Mouse (Mus musculus): ENCODE results near the gene Pak4. TPM values are rescaled to one million over a fixed set of nuclear protein-coding genes. Genes with fewer than 3 reads are reported as not detected.
"Not testable (repeated sequence)": the region's sequence is repeated elsewhere in the genome, so short reads cannot be mapped to it uniquely, and the experiment has no call there.

Gene Pak4
- polyA plus RNA-seq, 1 experiment from 2014 or later, result 53.0 TPM

DNA sequence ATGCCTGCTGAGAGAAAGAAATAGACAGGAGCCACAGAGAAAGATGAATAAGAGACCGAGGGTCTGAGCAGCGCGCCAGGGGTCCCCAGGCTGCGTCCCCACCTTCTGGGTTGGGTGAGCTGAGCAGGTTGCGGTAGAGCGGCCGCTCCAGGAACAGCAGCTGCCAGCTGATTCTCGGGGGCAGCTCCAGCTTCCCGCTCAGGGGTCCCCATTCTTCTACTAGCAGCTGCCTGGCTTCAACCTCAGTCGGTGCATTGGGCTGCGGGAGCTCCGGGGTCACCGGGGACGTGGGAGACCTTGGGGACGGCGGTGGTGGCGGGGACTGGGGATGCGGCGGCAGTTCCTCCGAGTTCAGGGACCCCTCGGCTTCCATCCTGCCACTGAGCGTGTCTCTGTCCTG is 51.3 kb downstream of the Pak4 start:
- 1% methylated on average over 22 of the region's 22 CpGs for WGBS
- DNase-seq (ENCODE audit: low spot score), result no peak
- peaks cover 67% of the 10 kb centered on the region for H3K27me3 ChIP-seq (ENCODE audit: insufficient read depth, poor library complexity, severe bottlenecking)
- peaks cover 27% of the 10 kb centered on the region for H3K4me1 ChIP-seq
- H3K36me3 ChIP-seq, result no peaks in the 10 kb centered on the region
- peak overlapping the region; percentile 53 for H3K4me3 ChIP-seq
- H3K9me3 ChIP-seq, result no peaks in the 10 kb centered on the region
- H3K27ac ChIP-seq, result 0 out of 2 replicates have a peak overlapping the region, but pooled peaks have one; percentile 16

DNA sequence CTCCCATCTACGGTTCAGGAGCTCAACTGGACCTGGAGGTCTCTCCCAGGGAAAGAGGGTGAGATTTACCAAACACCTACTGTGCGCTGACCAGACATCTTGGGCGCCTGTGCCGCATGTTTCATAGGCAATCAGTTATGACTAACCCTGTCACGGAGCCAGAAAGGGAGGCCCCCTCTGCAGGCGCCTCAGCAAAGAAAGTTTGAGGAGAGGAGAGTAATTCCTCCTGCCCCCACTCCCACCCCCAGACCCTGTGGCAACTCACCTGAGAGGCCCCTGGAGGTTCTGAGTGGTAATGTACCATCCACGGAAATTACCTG is 52.1 kb downstream of the Pak4 start:
- H3K4me3 ChIP-seq, result no peak overlapping the region; the same call in 1 of the 2 replicates
- no peak overlapping the region for H3K27ac ChIP-seq
- DNase-seq (ENCODE audit: low spot score), result no peak
- H3K9me3 ChIP-seq, result no peaks in the 10 kb centered on the region
- H3K36me3 ChIP-seq, result no peaks in the 10 kb centered on the region
- H3K4me1 ChIP-seq, result peaks cover 27% of the 10 kb centered on the region
- WGBS, result 48% methylated on average over 7 of the region's 7 CpGs
- H3K27me3 ChIP-seq (ENCODE audit: insufficient read depth, poor library complexity, severe bottlenecking), result peaks cover 67% of the 10 kb centered on the region

DNA sequence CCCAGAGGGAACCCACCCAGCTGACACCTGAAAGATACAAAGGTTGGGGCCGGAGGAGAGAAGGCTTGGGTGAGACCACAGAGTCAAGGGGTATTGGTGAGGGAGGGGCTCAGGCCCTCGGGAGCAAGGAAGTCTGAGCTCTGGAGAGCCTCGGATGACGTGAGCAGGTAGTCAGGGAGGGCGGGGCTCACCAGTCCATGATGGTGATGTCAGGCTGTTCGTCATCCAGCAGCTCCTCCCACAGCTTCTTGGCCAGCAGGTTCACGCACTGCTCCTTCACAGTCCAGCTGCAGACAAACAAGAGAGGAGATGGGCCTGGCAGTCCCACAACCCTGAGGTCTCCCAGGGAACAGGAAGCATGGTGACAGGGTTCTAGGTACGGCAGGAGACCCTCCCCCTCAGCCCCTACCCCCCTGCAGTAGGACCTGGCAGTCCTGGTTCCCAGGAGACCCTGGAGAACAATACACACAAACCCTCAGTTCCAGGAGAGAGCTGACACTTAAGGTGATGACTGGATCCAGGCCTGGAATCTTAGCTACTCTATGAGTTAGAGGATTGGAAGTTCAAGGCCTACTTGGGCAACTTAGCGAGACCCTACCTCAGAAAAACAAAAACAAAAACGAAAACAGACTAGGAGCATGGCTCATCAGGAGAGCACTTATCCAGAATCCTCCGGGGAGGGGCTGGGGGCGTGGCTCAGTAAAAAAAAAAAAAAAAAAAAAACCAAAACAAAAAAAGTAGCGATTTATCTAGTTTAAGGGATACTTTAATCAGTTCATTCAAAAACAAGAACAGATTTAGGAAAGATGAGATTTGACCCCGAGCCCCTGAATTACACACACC is 52.7 kb downstream of the Pak4 start:
- H3K36me3 ChIP-seq, result no peaks in the 10 kb centered on the region
- H3K27me3 ChIP-seq (ENCODE audit: insufficient read depth, poor library complexity, severe bottlenecking), result peaks cover 67% of the 10 kb centered on the region
- DNase-seq (ENCODE audit: low spot score), result peak; percentile 82
- no peak overlapping the region for H3K4me3 ChIP-seq
- WGBS, result 20% methylated on average over 14 of the region's 14 CpGs
- H3K9me3 ChIP-seq, result no peaks in the 10 kb centered on the region
- H3K4me1 ChIP-seq, result peaks cover 27% of the 10 kb centered on the region
- H3K27ac ChIP-seq, result no peak overlapping the region

DNA sequence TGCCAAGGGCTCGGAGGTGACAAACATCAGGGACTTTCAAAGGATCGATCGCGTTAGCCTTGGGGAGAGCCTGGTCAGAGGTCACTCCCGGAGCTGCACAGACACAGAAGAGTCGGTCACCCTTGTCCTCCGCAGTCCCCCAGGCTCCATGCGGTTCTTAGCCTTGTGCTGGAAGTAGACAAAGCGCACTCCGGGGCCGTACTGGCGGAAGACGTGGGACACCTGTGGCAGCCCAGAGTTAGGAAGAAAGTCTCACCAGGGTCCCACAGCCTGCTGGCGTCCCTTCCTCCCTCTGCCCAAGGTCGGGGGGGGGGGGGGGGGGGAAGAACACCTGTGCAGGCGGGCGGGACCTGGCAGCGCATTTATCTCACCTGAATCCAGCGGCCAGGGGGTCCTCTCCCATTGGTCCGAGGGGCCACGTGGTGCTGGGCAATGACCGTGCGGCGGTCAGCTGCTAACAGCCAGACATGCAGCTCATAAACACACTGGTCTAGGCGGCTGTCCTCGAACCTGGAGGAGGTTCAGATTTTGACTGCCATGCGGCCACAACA is 53.9 kb downstream of the Pak4 start:
- 7% methylated on average over 27 of the region's 27 CpGs for WGBS
- Histone ChIP-seq H3K4me1 (peaks cover 27% of the 10 kb centered on the region), H3K9me3 (no peaks in the 10 kb centered on the region), H3K27me3 (ENCODE audit: insufficient read depth, poor library complexity, severe bottlenecking) (peaks cover 67% of the 10 kb centered on the region), H3K36me3 (no peaks in the 10 kb centered on the region), H3K4me3 (peak overlapping the region; percentile 48), H3K27ac (0 out of 2 replicates have a peak overlapping the region, but pooled peaks have one; percentile 12)
- DNase-seq (ENCODE audit: low spot score), result no peak

DNA sequence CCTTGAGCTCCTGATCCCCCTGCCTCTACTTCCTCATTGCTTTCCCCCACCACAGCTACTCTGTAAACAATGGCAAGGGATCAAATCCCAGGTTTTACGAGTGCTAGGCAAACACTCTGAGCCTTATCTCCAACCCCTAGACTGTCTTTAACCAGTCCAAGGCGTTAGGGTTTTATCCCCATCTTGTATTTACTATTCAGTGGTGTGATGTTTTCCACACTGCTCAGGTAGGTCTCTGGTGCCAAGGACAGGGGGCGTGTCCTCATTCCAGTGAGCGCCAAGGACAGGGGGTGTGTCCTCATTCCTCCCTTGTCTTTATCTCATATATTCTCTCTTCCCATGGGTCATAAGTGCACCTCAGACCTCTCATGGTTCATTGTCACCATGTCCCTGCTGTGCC is 57.5 kb downstream of the Pak4 start, which contains the start of gene Sycn:
Gene Sycn (plus strand): TSS at position 360 of the 400 bp plus-strand sequence.
- no peak for DNase-seq (ENCODE audit: low spot score)

DNA sequence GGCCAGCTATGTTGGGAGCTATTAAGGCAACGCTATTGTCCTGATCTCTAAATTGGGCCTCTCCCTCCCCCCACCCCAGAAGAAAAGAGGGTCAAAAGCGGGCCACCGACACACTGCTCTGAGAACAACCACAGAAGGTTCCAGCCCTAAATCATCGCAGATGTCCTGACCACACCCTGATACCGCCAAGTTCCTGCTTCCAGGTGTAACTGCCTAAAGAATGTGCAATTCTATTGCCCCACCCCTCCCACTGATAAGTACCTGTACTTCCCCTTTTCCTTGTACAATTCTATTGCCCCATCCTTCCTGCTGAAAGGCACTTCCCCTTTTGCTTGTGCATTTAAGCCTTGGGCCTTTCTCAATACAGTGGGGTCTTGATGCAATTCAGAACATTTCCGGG is 59.1 kb downstream of the Pak4 start:
- not testable (repeated sequence) for H3K4me1 ChIP-seq; H3K36me3 ChIP-seq; H3K27ac ChIP-seq; H3K9me3 ChIP-seq; DNase-seq (ENCODE audit: low spot score); H3K4me3 ChIP-seq
- H3K27me3 ChIP-seq (ENCODE audit: insufficient read depth, poor library complexity, severe bottlenecking), result peaks cover 18% of the 10 kb centered on the region
- WGBS, result 86% methylated on average over 6 of the region's 6 CpGs

More for the DNA sequence above, 57.5 kb downstream of the Pak4 start, which contains the start of gene Sycn:
- Histone ChIP-seq H3K4me1 (peaks cover 14% of the 10 kb centered on the region), H3K9me3 (no peaks in the 10 kb centered on the region), H3K27ac (no peak within 1 kb of the TSS), H3K4me3 (no peak within 1 kb of the TSS), H3K27me3 (ENCODE audit: insufficient read depth, poor library complexity, severe bottlenecking) (peaks cover 34% of the 10 kb centered on the region), H3K36me3 (no peaks in the 10 kb centered on the region)
- WGBS, result 57% methylated on average over 4 of the region's 4 CpGs

DNA sequence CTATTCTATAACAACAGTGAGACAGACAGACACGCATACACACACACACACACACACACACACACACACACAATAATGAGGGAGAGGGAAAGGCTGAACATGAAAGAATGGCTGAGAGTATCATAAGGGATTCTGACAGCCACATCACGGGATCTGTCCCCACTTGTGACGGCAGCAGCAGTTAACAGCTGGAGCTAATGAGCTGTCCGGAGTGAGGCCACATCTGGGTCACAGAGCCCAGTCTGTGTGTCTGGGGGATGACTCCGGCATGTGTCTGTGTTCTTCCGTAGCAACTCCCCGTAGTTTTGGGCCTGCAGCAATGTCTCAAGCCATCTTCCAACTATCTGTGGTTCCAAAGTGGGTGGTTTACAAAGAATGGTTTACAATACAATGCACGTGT is 66.0 kb downstream of the Pak4 start:
- Histone ChIP-seq H3K36me3 (no peaks in the 10 kb centered on the region), H3K9me3 (no peaks in the 10 kb centered on the region), H3K4me3 (no peak overlapping the region), H3K27ac (no peak overlapping the region), H3K27me3 (ENCODE audit: insufficient read depth, poor library complexity, severe bottlenecking) (0 out of 2 replicates have a peak, but pooled peaks cover 7% of the 10 kb centered on the region), H3K4me1 (peaks cover 8% of the 10 kb centered on the region; the same call in 1 of the 2 replicates)
- WGBS, result 74% methylated on average over 8 of the region's 8 CpGs
- no peak for DNase-seq (ENCODE audit: low spot score)

DNA sequence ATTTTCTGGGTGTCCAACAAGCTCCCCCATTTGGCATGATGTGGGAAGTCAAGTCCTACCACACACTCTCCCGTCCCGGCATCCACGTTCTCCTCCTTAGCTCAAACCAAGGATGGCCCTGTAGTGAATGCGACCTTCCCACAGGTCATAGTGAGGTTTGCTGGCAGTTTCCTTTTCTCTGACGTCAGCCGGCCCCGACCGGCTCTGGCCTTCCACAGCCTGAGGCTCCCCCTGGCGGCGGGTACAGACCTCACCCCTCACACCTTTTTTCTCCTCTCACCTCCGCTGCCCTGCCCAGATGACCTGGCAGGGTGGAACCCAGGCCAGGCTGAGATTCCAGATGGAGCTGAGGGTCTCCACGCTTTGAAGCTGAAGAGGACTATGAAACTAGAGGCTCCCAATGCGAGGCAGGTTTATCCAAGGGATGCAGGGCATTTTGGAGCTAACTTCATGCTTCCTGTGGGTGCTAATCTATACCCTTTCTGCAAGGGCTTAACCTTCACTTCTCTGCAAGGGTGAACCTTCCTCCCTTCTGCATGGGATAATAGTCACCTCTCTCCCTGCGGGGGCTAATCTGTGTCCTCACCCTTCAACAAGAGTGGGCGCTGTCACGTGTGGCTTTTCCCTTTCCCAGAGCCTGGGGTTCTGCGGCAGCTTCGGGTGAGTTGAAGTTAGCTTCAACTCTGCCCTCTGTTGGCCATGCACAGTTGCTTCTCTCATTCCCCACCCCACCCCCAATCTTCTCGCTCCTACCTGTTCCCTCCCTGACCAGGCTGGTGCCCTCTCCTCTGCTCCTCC is 69.9 kb downstream of the Pak4 start:
- WGBS, result 6% methylated on average over 19 of the region's 19 CpGs
- peaks cover 8% of the 10 kb centered on the region; the same call in 1 of the 2 replicates for H3K4me1 ChIP-seq
- DNase-seq (ENCODE audit: low spot score), result peak; percentile 86
- no peaks in the 10 kb centered on the region for H3K36me3 ChIP-seq
- H3K27ac ChIP-seq, result no peak overlapping the region
- H3K27me3 ChIP-seq (ENCODE audit: insufficient read depth, poor library complexity, severe bottlenecking), result peaks cover 11% of the 10 kb centered on the region; the same call in 1 of the 2 replicates
- no peak overlapping the region for H3K4me3 ChIP-seq
- H3K9me3 ChIP-seq, result no peaks in the 10 kb centered on the region

DNA sequence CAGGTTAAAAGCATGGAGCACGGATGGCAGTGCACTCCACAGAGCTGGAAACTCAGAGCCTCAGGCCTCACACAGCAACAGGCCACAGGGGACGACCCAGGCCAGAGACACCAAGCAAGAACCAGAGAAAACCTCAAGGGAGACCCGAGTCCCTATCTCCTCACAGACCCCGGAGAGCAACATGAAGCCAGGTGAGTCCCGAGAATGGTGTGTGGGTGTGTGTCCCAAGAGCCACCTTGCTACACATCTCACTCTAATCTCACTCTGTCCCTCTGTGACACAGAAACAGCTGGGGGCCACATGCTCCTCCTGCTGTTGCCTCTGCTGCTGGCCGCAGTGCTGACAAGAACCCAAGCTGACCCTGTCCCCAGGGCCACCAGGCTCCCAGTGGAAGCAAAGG is 75.4 kb downstream of the Pak4 start, which contains the start of gene Ifnl3:
Gene Ifnl3 (plus strand): TSS at position 301 of the 400 bp plus-strand sequence.
- not testable (repeated sequence) for H3K4me3 ChIP-seq; H3K27me3 ChIP-seq (ENCODE audit: insufficient read depth, poor library complexity, severe bottlenecking); H3K4me1 ChIP-seq; H3K27ac ChIP-seq; H3K9me3 ChIP-seq; DNase-seq (ENCODE audit: low spot score); H3K36me3 ChIP-seq
- WGBS, result 69% methylated on average over 5 of the region's 6 CpGs

DNA sequence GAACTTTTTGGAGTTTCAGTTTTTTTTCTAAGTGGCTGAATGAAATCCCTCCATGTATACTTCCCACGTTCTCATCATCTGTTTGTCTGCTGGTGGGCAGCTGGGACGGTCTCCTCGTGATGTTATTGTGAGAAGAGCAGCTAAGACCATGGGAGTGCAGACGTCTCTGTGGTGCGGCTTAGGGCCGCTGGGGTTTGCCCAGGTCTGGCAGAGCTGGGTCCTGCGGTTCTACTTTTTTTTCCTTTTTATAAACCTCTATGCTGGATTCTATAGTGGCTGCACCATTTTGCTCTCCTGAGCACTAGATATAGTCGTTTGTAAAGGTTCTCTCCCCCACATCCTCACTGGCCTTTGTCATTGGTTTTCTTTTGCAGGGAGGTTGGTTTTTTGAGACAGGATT is 86.5 kb downstream of the Pak4 start:
- Histone ChIP-seq H3K27ac (no peak overlapping the region), H3K36me3 (no peaks in the 10 kb centered on the region), H3K27me3 (ENCODE audit: insufficient read depth, poor library complexity, severe bottlenecking) (no peaks in the 10 kb centered on the region), H3K4me3 (no peak overlapping the region), H3K9me3 (no peaks in the 10 kb centered on the region), H3K4me1 (no peaks in the 10 kb centered on the region)
- 70% methylated on average over 8 of the region's 8 CpGs for WGBS
- no peak for DNase-seq (ENCODE audit: low spot score)

DNA sequence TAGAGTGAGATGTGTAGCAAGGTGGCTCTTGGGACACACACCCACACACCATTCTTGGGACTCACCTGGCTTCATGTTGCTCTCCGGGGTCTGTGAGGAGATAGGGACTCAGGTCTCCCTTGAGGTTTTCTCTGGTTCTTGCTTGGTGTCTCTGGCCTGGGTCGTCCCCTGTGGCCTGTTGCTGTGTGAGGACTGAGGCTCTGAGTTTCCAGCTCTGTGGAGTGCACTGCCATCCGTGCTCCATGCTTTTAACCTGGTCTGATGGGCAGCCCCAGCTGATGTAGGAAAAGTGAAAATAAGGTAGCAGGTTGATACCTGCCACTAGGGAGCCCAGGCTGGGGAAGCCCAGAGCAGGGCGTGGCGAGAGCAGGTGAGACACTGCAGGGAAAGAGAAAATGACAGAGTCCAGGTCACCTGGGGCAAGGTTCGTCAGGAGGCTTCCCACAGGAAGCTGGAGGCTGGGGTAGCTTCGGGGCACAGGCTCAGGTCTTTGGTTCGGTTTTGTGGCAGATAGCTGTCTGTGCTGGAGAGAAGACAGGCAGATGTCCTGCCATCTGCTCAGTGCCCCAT is 87.5 kb downstream of the Pak4 start, which contains the start of gene Ifnl2:
Gene Ifnl2 (minus strand): TSS at position 51 of the 570 bp plus-strand sequence.
- DNase-seq (ENCODE audit: low spot score); H3K27me3 ChIP-seq (ENCODE audit: insufficient read depth, poor library complexity, severe bottlenecking); H3K36me3 ChIP-seq; H3K27ac ChIP-seq; H3K9me3 ChIP-seq; H3K4me3 ChIP-seq; H3K4me1 ChIP-seq: not testable (repeated sequence)
- 61% methylated on average over 8 of the region's 8 CpGs for WGBS

DNA sequence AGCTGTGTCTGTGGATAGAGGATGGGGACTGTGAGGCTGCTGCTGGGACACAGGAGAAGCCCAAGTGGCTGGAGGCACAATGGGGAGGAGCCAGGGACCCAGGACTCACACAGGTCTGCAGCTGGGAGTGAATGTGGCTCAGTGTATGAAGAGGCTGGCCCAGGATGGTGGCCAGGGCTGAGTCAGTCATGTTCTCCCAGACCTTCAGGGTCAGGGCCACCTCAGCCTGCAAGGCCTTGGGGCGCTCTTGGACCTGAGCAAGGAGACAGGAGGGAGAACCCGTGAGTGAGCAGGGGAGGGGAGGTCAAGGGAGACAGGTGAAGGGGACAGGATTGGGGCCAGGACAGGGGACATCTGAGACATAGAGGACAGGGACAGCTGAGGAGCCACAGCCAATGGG is 88.9 kb downstream of the Pak4 start:
- H3K4me3 ChIP-seq; H3K27ac ChIP-seq; H3K36me3 ChIP-seq; DNase-seq (ENCODE audit: low spot score); H3K4me1 ChIP-seq; H3K9me3 ChIP-seq; H3K27me3 ChIP-seq (ENCODE audit: insufficient read depth, poor library complexity, severe bottlenecking): not testable (repeated sequence)
- WGBS, result 53% methylated on average over 2 of the region's 2 CpGs

All from heart, embryonic 10.5 days (tissue).